Mouse (Mus musculus): ENCODE measurements around the gene Ralgapa2.

The Ralgapa2 gene

DNA sequence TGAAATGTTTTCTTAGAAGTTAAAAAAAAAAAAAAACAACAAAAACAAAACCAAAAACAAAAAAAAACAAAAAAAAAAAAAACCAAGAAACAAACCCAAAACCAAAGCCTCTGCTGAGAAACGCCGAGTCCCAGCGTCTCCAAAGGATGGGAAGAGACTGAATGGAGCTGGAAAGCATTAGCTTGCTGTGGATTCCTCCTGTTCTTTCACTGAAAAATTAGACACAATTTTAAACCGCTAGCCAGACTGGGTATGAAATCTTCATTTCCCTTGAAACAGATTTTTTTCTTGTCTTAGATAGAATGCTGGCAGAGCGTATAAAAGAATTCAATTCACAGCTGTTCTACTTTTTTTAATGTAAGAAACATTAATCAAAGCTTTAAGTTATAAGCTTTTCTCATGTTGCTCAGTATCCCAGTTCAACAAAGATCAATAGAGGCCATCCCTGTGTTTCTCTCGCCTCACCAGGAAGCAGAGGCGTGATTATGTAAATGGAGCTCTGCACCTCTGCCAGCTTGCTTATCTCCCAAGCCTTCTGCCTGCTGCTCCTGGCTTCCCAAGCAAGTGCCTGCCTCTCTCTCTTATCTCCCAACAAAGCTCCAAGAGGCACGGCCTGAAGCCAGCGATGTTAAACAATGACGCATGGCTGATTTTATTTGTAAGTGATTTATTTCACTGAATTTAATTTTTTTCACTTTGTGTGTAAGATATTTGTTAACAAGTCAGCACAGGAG, 253.2 kb downstream of the Ralgapa2 start:
- no peak for DNase-seq (ENCODE audit: low spot score in 2 of 2)

DNA sequence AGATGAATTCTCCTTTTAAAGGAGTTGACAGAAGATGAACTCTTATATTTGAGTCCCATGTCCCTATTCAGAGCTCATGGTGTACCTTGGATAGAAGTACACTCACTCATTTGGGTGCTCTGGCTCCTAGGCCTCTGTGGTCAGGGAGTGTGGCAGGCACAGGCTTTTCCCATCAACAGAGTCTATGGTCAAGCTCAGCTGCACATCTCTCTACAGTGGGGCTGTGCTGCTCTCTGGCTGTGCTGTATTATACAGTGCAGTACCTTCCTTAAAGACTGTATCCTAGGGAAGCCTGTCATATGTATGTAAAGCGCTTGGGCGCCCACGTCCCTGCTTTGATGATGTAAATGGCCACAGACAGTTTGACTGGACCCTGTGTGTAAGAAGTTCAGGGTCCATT, 254.5 kb downstream of the Ralgapa2 start:
- DNase-seq (ENCODE audit: low spot score in 2 of 2), result no peak

DNA sequence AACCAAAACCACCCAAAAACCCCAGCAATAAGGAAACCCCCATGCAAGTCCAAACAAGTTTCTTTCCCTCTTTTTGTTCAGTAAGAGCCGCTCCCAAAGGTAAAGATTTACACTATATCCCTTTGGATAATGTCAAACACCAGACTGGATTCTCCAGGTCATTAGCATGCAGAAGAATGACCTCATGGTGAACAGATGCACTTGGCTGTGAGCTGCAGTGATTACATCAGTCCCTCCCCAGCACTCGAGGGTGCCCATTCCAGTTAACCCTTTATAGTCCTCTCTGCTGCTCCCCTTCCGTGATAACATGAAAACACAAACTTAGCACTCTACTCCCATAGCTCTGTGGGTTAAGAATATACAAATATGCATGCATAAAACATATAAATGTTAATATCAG, 255.1 kb downstream of the Ralgapa2 start:
- no peak for DNase-seq (ENCODE audit: low spot score in 2 of 2)

DNA sequence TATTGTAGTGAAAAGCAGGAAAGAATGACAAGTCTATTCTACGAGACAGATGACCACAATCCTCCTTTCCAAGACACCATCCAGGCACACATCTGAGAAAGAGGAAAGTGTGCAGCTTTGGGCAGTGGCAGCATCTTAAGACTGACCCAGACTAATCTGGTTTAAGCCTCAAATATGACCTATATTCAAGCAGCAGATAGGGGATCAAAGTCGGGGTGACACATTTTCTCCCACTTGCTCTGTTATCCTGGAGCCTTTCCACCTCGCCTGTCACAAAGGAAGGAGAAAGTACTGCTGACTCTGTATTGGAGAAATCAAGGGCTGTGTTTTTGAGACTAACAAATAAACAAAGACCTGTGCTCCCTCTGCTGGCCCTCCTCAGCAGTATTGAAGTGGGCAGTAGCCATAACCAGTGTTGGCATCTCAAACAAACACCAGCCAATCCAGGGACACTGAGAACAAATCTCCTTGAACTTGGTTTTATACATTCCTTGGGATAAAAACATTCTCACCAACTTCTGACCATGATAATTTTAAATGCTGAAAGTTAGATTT, 255.7 kb downstream of the Ralgapa2 start:
- no peak for DNase-seq (ENCODE audit: low spot score in 2 of 2)

DNA sequence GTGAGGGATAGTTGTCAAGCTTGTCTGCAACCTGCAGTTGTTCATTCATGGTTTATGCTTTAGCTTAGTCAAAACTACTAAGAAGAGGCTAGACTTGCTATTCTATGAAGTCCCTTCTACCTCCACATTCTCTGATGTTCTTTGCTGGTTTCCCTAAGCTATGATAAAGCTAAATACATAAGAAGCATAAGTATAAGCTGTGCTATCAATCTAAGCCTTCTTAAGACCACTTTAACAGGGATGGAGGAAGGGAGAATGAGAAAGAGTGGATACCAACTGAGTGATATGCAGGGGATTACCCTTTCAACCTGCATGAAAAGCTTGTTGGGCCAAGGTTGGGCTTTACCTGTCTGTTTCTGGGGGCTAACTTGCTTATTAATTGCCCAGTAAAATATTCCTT, 256.5 kb downstream of the Ralgapa2 start:
- no peak for DNase-seq (ENCODE audit: low spot score in 2 of 2)

DNA sequence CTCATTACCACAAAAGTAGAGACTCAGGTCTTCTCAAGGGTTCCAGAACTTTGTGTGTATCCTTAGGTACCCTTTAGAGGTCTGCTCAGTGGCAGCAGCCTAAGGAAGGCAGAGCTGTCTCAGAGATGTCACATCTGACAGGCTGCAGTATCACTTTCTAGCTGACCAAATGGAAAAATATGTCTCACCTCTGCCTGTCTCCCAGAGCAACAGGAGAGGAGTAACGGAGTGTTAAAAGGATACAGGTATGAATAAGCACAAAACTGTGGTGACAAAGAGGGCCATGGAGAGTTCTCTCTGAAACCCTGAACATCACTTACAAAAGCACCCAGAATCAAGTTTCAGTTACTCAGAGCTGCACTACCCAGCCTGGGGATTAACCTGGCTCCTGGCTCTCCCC, 257.8 kb downstream of the Ralgapa2 start:
- no peak for DNase-seq (ENCODE audit: low spot score in 2 of 2)

DNA sequence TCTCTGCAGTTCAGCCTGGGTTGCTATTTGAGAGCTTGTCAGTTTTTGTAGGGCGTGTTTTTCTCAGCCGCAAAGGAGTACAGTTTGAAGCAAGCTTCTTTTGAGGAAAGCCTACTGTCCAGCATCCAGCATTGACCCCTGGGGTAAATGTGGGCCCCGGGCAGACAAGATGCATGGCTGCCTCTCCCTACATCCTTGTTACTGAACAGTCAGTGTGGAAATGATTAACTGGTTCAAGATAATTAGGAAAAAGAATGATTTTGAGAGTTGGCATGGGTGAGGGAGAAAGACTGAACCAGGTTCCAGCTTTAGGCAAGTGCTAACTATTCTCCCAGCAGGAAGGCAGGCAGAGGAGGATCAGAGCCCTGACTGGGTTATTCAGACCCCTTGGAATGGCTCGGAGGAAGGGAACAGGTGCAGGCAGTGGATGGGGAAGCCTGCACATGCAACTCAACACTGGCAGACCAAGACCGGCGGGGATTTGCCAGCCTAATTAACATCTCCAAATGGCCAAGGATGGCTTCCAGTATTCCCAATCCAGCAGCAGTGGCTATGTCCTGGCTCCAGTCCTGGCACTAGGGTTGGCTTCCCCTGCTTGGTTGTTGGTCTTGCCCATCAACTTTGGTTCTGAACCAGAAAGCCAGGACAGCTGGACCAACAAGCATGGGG, 261.8 kb downstream of the Ralgapa2 start:
- DNase-seq (ENCODE audit: low spot score in 2 of 2), result no peak

DNA sequence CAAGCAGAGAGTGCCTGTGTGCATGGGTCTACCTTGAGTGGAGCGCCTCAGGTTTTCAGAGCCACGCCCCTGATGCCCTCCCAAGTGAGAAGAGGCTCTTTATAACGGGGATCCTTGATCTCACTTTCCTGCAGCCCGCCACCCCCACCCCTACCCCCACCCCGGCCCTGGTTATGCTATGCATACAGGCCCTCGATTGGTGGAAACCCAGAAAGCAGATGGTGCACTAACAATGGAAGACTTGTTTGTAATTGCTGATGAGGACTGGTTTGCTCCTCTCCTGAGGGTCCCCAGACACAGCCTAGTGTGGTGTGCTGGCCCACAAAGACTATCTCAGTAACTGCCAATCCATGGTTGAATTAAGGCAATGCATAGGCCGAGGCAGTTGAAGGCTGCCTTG, 263.1 kb downstream of the Ralgapa2 start:
- DNase-seq (ENCODE audit: low spot score in 2 of 2), result no peak

DNA sequence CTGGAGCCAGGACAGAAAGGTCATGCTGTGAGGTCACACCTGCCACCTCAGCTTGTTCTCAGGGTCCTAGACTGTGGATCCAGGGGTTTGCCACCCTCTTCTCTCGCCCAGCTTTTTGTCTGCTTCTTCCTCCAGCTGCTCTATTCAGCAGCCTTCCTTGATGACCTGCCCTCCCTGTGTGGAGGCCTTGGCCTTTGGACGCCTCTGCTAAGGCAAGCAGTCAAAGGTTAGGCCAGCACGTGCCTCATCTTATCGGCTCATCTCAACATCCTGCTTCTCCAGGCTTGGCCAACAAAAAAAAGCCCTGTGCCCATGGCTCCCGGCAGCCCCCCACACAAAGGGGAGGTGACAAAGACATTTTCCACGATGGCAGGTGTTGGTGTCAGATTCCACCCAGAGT, 264.6 kb downstream of the Ralgapa2 start:
- no peak for DNase-seq (ENCODE audit: low spot score in 2 of 2)

DNA sequence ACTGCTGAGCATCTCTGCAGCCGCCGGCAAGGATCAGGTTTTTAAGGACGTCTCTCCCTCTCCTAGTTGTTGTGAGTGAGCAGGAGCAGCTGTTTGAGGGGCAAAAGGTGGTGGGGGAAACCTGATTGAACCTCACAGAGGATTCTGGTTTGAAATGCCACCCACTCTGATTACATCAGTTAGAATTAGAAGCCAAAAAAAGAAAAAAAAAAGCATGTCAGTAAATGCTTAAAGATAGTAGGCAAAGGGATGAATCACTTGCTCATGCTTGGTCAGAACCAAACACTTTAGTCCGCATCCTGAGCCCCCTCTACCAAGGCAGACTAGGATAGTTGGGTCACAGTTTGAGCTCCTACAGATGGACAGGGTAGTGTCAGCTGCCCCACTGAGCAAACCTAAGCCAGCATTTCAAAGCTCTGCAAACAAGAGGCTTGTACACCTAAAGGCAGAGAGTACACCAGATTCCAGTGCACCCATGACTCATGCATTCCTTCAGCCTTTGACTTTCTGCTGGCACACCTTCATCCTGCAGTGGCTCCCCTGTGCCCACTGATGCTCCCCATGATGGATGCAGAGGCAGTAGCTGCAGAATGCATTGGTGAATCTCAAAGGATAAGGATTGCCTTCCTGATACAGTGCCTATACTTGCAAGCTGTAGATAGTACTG, 265.6 kb downstream of the Ralgapa2 start:
- DNase-seq (ENCODE audit: low spot score in 2 of 2), result no peak

DNA sequence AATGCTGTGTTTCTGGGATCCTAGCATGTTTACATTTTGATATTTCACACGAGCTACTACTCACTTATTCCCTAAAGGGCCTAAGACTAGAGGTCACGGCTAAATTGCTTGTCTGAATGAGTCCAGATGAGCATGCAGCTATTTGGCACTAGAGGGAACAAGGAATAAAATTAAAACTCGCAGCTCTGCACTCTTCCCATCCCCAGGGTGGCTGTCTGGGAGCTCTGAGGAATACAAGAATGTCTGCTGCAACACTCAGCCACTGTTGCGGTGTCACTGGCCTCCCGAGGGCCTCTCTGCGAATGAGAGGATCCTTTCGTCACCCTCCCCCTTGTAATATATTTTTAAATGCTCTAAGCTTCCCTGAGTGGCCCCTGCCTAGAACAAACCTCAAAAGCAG, 266.7 kb downstream of the Ralgapa2 start:
- no peak for DNase-seq (ENCODE audit: low spot score in 2 of 2)

DNA sequence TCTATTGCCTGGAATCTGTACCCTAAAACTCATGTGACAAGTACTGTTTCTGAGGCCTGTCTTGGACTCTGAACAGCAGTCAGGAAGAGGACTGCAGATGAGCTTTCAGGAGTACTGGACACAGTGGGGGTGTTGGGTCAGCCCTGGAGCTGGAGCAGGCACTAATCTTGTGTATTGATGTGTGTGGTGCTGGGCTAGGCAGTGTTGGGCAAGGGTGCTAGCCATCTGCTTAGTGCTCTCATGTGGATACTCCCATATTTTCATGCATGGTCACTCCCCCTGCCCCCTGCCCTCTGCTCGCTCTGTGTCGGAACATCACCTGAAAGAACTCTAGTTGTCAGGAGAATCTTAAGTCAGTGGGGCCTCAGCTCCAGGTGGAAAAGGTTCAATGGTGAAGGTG, 268.1 kb downstream of the Ralgapa2 start:
- DNase-seq (ENCODE audit: low spot score in 2 of 2), result no peak

DNA sequence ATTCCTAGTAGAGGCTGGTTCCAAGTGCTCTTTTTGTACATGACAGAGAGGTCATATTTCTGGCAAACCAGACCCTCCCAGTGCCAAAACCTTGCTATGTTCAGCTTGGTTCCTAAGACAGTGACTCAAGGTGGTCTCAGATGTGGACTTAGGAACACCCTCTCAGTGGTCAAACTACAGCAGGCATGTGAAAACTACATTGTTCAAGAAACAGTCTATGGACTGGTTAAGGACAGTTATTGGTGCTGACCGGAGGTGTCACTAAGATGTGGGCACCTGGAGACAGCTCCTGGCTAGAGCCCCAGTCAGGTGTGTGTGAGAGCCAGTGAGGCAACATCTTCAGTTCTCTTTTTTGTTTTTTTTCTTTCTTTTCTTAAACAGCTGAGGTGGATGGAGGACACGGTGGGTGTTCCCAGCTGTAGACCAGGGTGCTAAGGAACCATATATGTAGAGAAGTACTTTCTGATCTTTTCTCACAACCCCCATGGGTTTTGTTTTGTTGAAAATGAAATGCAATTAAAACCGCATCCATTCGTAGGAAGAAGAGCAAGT, 272.9 kb downstream of the Ralgapa2 start:
- no peak for DNase-seq (ENCODE audit: low spot score in 2 of 2)

DNA sequence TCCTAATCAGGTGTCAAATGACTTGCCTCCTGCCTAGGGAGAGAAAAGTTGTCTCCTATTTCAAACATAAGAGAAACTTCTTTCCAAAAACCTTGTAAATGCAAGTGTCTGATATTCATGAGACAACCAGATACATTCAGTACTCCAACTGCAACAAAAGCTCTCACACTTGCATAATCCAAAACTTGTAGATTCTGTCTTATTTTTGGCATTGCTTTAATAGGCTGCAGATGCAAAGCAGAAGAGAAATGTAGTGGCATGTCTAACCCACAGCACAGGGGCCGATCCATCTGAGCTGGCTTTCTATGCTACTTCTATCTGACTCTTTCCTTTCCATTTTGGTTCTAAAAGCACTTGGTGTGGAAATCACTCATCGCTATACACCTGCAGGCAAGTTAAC, 280.7 kb downstream of the Ralgapa2 start:
- DNase-seq (ENCODE audit: low spot score in 2 of 2), result no peak

DNA sequence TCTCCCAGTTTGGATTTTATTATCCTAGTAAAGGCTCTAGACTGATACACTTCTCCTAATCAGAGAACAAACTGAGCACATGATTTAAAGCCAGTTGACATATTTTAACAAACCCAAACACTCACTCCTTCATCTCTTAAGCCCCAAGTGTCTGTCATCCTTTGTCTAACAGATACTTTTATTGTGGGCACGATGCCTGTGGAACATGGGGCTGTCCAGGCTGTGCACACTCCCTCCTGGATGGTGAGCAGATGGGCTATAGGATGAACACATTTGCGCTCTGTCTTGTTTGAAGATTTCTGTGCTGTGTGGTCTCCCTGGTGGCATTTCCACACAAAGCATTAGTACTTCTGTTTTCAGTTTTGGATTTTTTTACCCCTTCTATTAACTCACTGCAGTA, 283.7 kb downstream of the Ralgapa2 start:
- no peak for DNase-seq (ENCODE audit: low spot score in 2 of 2)

DNA sequence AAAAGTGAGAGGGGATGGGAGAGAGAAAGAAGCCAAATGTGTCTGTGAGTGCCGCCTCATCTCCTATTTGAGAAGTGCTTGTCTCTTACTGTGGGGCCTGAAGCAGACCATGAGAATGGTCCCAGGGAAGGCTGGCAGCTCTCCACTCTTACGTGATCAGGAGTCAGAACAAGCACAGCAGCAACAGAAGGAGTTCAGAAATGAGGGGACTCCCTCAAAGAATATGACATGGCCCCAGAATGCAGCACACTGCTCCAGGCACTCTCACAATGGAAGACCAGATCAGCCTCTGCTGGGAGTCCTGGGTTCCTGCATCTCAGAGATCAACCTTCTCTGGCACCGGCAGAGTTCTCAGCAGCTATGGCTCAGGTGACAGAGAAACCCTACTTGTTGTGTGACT, 284.5 kb downstream of the Ralgapa2 start:
- DNase-seq (ENCODE audit: low spot score in 2 of 2), result no peak

DNA sequence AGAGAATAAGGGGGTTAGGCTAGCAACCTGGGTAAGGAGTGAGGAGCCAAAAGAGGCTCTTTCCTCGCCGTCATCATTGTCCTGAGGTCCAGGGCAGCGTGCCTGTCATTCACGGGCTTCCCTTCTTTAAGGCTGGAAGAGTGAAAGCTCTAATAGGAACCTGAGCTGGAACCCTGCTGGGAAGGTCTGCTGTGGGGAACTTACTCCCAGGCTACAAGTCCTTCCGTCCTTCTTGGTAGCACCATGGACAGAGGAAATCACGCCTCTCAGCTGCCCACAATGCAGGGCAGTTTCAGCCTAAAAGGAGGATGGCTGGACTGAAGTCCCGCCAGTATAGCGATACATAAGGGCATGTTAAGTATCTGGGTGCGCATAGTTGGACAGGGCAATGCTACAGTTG, 285.7 kb downstream of the Ralgapa2 start:
- DNase-seq (ENCODE audit: low spot score in 2 of 2), result no peak

DNA sequence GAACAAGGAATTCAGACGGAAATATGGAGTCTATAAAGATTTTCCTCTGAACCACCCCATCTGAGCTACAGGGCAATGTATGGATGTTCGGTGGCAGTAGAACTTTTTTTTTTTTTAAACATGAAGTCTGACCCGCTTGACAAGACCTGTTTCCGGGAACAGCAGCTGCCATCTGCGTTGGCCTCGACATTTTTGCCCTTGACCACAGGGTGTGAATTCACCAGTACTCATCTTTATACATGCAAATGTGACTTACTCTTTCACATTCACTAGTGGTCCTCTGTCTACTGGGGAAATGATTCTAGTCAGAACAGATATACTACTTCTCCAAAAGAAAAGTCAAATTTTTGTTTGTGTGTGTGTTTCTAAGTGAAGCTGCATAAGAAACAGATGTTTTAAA, 286.3 kb downstream of the Ralgapa2 start:
- DNase-seq (ENCODE audit: low spot score in 2 of 2), result no peak

DNA sequence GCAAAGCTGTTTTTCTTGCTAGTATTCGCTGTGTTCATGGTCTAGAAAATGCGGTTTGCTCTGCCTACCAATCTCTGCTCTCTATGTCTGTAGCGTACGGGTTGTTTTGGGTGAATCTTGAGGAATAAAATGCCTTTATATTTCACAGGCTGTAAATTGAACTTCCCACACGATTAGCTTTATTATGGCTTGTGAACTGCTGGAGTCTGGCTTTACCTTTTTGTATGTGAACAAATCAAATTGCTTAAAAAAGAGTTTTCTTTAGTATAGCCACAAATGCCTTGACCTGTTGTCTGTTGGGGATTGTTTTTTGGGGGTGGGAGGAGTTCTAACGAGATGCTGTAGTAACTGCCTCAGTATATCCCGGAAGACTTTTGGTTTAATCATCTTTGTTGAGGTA, 288.0 kb downstream of the Ralgapa2 start:
- DNase-seq (ENCODE audit: low spot score in 2 of 2), result no peak

DNA sequence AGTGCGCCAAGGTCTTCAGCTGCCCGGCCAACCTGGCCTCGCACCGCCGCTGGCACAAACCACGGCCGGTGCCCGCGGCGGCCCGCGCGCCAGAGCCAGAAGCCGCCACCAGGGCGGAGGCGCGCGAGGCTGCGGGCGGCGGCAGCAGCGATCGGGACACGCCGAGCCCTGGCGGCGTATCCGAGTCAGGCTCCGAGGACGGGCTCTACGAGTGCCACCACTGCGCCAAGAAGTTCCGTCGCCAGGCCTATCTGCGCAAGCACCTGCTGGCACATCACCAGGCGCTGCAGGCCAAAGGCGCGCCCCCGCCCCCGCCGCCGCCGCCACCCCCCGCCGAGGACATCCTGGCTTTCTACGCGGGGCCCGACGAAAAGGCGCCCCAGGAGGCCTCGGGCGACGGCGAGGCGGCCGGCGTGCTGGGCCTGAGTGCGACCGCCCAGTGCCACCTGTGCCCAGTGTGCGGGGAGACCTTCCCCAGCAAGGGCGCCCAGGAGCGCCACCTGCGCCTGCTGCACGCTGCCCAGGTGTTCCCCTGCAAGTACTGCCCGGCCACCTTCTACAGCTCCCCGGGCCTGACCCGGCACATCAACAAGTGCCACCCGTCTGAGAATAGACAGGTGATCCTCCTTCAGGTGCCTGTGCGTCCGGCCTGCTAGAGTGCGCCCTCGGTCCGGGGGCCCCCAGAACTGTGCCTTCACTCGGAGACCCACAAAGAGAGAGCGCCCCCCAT, 288.8 kb downstream of the Ralgapa2 start:
- DNase-seq (ENCODE audit: low spot score in 2 of 2), result no peak

DNA sequence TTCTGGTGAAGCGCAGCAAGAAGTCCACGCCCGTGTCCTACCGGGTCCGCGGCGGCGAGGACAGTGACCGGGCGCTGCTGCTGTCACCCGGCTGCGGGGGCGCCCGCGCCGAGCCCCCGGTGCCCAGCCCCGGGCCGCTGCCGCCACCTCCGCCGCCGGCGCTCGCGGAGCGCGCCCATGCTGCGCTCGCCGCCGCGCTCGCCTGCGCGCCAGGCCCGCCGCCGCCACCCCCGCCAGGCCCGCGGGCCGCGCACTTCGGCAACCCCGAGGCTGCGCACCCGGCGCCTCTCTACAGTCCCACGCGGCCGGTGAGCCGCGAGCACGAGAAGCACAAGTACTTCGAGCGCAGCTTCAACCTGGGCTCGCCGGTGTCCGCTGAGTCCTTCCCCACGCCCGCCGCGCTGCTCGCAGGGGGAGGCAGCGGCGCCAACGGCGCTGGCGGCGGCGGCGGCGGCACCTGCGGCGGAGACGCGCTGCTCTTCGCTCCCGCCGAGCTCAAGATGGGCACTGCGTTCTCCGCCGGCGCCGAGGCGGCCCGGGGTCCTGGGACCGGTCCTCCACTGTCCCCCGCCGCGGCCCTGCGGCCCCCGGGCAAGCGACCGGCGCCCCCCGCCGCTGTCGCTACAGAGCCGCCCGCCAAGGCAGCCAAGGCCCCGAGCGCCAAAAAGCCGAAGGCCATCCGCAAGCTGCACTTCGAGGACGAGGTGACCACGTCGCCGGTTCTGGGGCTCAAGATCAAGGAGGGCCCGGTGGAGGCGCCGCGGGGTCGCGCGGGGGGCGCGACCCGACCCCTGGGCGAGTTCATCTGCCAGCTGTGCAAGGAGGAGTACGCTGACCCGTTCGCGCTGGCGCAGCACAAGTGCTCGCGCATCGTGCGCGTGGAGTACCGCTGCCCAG, 289.6 kb downstream of the Ralgapa2 start:
- peak in 1 of 2 experiments; percentile 21 for DNase-seq (ENCODE audit: low spot score in 2 of 2)
